Mouse (Mus musculus) activated CD4-positive, CD25-positive, alpha-beta regulatory T cell, adult 9 weeks (primary cell): ENCODE results near the gene Chrnb2. TPM values are rescaled to one million over a fixed set of nuclear protein-coding genes. Genes with fewer than 3 reads are reported as not detected.

ENCODE experiments used
- polyA plus RNA-seq: library from polyadenylated mRNA; unstranded; fragments of 100-300 nt; shearing (Covaris generic); gene quantifications from one replicate; pipeline ENCODE4 v1.2.1, GENCODE M21; 2017

Gene Chrnb2
- polyA plus RNA-seq: 1.5 TPM

GRCm38 (mm10) chr3:89764119-89764724 is at the start of gene Chrnb2:
TSS of gene Chrnb2 (minus strand) at chr3:89764632.

DNA sequence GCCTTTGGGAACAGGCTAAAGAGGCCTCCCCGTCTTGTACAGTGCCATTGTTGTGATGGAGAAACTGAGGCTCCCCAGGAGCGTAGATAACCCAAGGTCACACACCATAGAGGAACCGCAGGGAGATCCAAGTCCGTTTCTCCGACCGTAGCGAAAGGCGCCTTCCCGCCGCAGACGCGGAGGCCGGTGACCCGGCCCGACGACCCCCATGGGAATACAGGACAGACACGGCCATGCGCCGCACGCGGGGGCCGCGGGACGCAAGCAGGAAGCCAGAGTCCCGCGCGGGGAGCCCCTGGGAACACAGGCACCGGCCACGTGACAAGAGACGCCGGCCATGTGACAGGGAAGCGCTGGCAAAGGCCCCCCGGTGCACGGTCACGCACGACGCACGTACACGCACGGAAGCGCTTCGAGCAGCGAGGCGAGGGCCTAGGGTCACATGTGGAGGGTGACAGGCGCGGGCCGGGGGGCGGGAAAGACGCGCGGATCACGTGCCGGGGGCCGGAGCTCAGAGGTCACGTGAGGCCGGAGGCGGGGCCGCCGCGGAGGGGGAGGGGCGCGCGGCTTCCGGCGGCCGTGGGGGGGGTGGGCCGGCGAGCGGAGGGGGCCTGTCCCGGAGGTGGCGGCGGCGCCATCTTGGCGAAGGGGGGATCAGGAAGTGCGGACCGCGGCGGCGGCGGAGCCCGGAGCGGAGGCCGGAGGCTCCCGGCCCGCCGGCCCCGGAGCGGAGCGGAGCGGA is 8.7 kb upstream of the Chrnb2 start, which contains the start of gene Ube2q1:
Ube2q1 (plus strand) TSS at position 649 of the 742 bp plus-strand sequence.

DNA sequence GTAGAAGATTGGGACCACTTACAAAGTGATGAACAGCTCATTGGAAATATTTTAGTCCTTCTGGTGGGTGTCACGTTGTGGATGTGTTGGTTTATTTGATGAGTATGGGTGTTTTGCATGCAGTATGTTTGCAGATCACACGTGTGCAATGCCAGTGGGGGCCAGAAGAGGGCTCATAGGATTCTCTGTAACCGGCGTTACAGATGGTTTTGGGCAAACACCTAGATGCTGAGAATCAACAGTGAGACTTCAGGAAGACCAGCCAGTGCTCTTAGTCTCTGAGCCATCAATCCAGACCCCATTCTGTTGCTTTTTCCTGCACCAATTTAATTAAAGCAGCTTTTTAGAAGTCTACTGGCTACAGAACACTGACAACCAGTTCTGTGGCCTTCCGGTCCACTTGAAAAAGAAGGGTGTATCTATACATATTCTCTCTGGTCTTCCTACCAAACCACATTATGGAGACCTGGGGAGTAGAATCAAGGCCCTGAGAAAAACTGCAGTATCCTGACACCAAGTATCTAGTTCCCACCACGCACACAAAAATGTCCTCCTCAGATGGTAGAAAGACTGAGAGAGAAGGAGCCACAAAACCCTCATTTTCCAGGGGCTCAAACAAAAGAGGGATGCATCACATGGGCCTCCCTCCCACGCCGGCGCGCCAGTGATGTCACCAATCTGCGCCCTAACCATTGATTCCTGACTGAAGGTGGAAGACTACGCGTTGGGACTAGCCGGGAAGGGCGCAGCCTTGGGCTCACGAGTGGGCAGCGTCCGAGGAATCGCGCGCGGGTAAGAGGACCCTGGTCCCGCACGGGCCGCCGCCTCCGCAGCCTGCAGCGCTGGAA is 49.8 kb downstream of the Chrnb2 start, which contains the start of gene Adar:
Adar (plus strand) TSS at position 664 of the 848 bp plus-strand sequence.

Other genes starting within 250 kb of the Chrnb2 start
- gene Kcnn3, start 244.5 kb downstream of the Chrnb2 start, polyA plus RNA-seq: not detected
- 131 TPM for gene Adar, start 49.6 kb downstream of the Chrnb2 start, polyA plus RNA-seq
- 8.6 TPM for gene Ube2q1, start 9.0 kb upstream of the Chrnb2 start, polyA plus RNA-seq
- gene She, start 66.7 kb upstream of the Chrnb2 start, polyA plus RNA-seq: 6.6 TPM
- 15.5 TPM for gene Il6ra, start 148.6 kb upstream of the Chrnb2 start, polyA plus RNA-seq
- 35.5 TPM for gene Atp8b2, start 198.9 kb upstream of the Chrnb2 start, polyA plus RNA-seq
- 114 TPM for gene Hax1, start 234.1 kb upstream of the Chrnb2 start, polyA plus RNA-seq